Mouse (Mus musculus) forebrain, embryonic 16.5 days (tissue): Measurements from ENCODE around the gene Dhrs3. TPM values are rescaled to one million over a fixed set of nuclear protein-coding genes. Genes with fewer than 3 reads are reported as not detected.

Source experiments
- ATAC-seq: fragments of 200-750 bp; cut with Nextera tagmentation; 2 replicates; pipeline ENCODE4 v1.8.0; 2017; ENCODE audit warnings: mild to moderate bottlenecking, moderate library complexity
- H3K27ac ChIP-seq: fragments of 300-500 bp; sonication (generic); 2 replicates; pipeline ENCODE4 v1.5.1; 2014; ENCODE audit warnings: low read length, control low read depth
- H3K27me3 ChIP-seq: fragments of 300-500 bp; sonication (generic); replicated peaks from 2 replicates; pipeline ENCODE4 v1.6.1; 2014; ENCODE audit warnings: low read length; ENCODE audit not compliant: control insufficient read depth, insufficient read depth
- H3K36me3 ChIP-seq: fragments of 300-500 bp; sonication (generic); 2 replicates; pipeline ENCODE4 v1.6.1; 2014; ENCODE audit not compliant: control insufficient read depth, insufficient read depth
- H3K4me1 ChIP-seq: fragments of 300-500 bp; sonication (generic); replicated peaks from 2 replicates; pipeline ENCODE4 v1.6.1; 2014; ENCODE audit warnings: low read length; ENCODE audit not compliant: control insufficient read depth, insufficient read depth
- H3K4me2 ChIP-seq: fragments of 300-500 bp; sonication (generic); 2 replicates; pipeline ENCODE4 v1.6.1; 2014; ENCODE audit warnings: mild to moderate bottlenecking, low read length, control low read depth
- H3K4me3 ChIP-seq: fragments of 300-500 bp; sonication (generic); replicated peaks from 2 replicates; pipeline ENCODE4 v1.5.1; 2014; ENCODE audit warnings: mild to moderate bottlenecking, low read length, control low read depth
- H3K9ac ChIP-seq: fragments of 300-500 bp; sonication (generic); replicated peaks from 2 replicates; pipeline ENCODE4 v1.6.1; 2014; ENCODE audit warnings: low read depth, low read length, control low read depth
- H3K9me3 ChIP-seq: fragments of 300-500 bp; sonication (generic); 2 replicates; pipeline ENCODE4 v1.6.1; 2016; ENCODE audit warnings: low read length; ENCODE audit not compliant: control insufficient read depth
- WGBS: fragments of 180-500 bp; shearing (Covaris S2); extraction: QIAGEN DNeasy Blood & Tissue Kit; methylation state at CpG from one replicate; pipeline ENCODE4 v1.1.7; 2014; 5-methylcytosine and 5-hydroxymethylcytosine counted together
- polyA plus RNA-seq: library from polyadenylated mRNA; unstranded; fragments of >200 nt; fragmentation: Nextera tagmentation; extraction: Ambion mirVana; gene quantifications from 2 replicates; pipeline ENCODE4 v1.2.1, GENCODE M21; 2015

Dhrs3 gene
- polyA plus RNA-seq, 1 experiment from 2014 or later, result 16.3 TPM

- Histone ChIP-seq H3K36me3 (no peaks in the 10 kb centered on the region), H3K9ac (no peak overlapping the region), H3K4me1 (no peaks in the 10 kb centered on the region), H3K4me3 (no peak overlapping the region), H3K27me3 (no peaks in the 10 kb centered on the region), H3K4me2 (no peak overlapping the region), H3K27ac (no peak overlapping the region), H3K9me3 (no peaks in the 10 kb centered on the region)
- 66% methylated on average over 6 of the region's 6 CpGs for WGBS
- ATAC-seq, result no peak
These were observed 80.5 kb downstream of the Dhrs3 start for GRCm38 (mm10) chr4:144972948-144973720.

- WGBS, result 82% methylated on average over 3 of the region's 3 CpGs
- Histone ChIP-seq H3K4me3 (no peak overlapping the region), H3K36me3 (no peaks in the 10 kb centered on the region), H3K9ac (no peak overlapping the region), H3K4me1 (no peaks in the 10 kb centered on the region), H3K4me2 (no peak overlapping the region), H3K27me3 (no peaks in the 10 kb centered on the region), H3K27ac (no peak overlapping the region), H3K9me3 (no peaks in the 10 kb centered on the region)
- ATAC-seq, result no peak
These were observed 81.8 kb downstream of the Dhrs3 start for GRCm38 (mm10) chr4:144974458-144974857.

- H3K4me1 ChIP-seq, result no peaks in the 10 kb centered on the region
- H3K36me3 ChIP-seq, result no peaks in the 10 kb centered on the region
- no peak overlapping the region for H3K4me3 ChIP-seq
- H3K4me2 ChIP-seq, result no peak overlapping the region
- no peak overlapping the region for H3K27ac ChIP-seq
- H3K27me3 ChIP-seq, result no peaks in the 10 kb centered on the region
- ATAC-seq, result no peak
- WGBS, result 35% methylated on average over 2 of the region's 2 CpGs
- H3K9ac ChIP-seq, result no peak overlapping the region
- H3K9me3 ChIP-seq, result no peaks in the 10 kb centered on the region
These were observed 82.9 kb downstream of the Dhrs3 start for GRCm38 (mm10) chr4:144975505-144975904.

GRCm38 (mm10) chr4:144977057-144977456, 84.4 kb downstream of the Dhrs3 start:
- Histone ChIP-seq H3K4me2 (no peak overlapping the region), H3K4me3 (no peak overlapping the region), H3K27me3 (no peaks in the 10 kb centered on the region), H3K9ac (no peak overlapping the region), H3K27ac (no peak overlapping the region), H3K4me1 (no peaks in the 10 kb centered on the region), H3K36me3 (no peaks in the 10 kb centered on the region), H3K9me3 (no peaks in the 10 kb centered on the region)
- 91% methylated on average over 1 of the region's 1 CpGs for WGBS
- no peak for ATAC-seq

Other genes starting within 250 kb of the Dhrs3 start
- gene Gm436, start 206.5 kb upstream of the Dhrs3 start, polyA plus RNA-seq, result not detected in 2 replicates
- gene Gm13178, start 171.4 kb upstream of the Dhrs3 start, polyA plus RNA-seq, result not detected in 2 replicates
- gene Gm438, start 106.2 kb upstream of the Dhrs3 start, polyA plus RNA-seq, result not detected in 2 replicates